Mouse (Mus musculus) common myeloid progenitor, adult 5-6 weeks (primary cell): ENCODE data around the gene Cbr4. TPM values are rescaled to one million over a fixed set of nuclear protein-coding genes. Genes with fewer than 3 reads are reported as not detected.
A peak's percentile ranks its signal among the peaks of the same experiment; 100 is the strongest.

Experiments
- ATAC-seq: replicated peaks from 2 replicates; pipeline ENCODE4 v1.8.0; 2016; ENCODE audit warnings: low read depth, mild to moderate bottlenecking, moderate TSS enrichment, inconsistent platforms; ENCODE audit not compliant: poor library complexity, severe bottlenecking
- total RNA-seq: library from RNA; stranded (forward); fragments of 200-1000, 187-1606 nt; gene quantifications from 2 replicates; pipeline ENCODE4 v1.2.3, GENCODE M21; 2017

Gene Cbr4
- total RNA-seq, 1 experiment from 2014 or later, result 47.0 TPM

DNA sequence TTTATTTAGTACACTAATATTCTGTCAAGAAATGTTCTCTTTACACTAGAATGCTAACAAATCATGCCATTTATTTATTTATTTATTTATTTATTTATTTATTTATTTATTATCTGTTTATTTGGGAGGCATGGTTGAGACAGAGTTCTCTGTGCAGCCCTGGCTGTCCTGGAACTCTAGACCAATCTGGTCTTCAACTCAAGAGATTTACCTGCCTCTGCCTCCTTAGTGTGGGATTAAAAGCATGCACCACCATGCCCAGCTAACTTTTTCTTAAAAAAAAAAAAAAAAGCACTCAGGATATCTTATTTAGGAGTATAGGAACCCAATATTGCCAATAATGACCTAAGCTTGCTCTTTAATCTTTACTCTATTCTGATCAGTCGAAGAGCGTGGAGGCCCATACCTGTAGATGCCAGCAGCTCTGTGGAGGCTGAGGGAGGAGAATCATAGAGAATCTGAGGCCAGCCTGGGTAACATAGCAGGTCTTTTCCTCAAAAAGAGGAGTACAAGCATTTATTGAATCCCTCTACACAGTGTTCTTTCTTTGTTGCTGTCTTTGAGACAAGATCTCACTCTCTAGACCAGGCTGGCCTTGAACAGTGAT lies 508 bp upstream of the Cbr4 start:
- ATAC-seq, result no peak

DNA sequence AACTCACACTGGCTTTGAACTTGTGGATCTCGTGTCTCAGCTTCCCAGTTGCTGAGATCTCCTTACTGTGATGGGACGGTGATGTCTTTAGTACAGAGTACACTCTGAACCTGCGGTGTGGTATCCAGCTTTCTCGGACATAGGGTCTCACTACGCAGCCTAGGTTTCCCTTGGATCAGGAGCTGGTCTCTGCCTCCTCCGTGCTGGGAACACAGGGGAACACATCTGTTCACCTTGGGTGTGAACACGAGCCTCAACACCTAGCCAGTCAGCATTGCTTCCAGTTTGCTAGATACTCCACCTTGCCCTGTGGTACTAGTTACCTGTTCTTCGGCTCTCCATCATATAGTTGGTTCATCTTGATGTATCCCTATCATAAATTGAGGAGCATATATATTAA lies 1.1 kb downstream of the Cbr4 start:
- no peak for ATAC-seq

DNA sequence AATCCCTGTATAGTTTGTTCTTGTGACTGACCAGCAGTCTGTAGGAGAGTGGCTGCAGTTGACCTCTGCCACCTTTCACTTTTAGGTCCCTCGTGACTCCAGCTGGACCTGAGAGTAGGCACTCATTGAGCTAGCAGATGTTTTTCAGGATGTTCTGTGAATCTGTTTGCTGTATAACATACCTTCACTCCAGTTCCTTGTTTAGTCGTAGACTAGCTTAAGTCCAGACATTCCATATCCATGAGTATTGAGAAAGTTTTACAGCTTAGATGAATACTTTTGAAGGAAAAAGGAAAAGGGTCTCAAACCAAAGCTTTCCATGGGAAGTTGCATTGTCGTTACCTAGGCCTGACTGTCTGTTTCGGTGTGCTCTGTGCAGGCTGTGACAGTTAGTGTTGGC lies 9.6 kb downstream of the Cbr4 start:
- ATAC-seq, result no peak

DNA sequence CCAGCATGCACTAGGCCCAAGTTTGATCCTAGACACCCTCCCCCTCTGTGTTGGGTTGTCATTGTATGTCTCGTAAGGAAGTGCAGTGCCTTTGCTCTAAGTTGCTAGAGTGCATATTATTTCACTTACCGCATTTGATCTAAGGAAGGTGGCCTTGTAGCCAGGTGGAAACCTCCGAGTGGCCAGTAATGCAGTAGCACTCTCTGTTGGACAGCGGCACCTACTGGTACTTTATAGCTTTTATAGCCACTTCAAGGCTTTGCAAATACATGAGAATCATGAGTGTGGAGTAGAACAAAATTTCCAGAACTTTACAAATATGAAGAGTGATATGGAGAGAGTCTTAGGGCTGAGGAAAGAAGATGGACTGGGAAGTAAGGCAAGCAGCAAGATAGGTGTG lies 11.5 kb downstream of the Cbr4 start:
- ATAC-seq, result 0 out of 2 replicates have a peak, but pooled peaks have one; percentile 45

DNA sequence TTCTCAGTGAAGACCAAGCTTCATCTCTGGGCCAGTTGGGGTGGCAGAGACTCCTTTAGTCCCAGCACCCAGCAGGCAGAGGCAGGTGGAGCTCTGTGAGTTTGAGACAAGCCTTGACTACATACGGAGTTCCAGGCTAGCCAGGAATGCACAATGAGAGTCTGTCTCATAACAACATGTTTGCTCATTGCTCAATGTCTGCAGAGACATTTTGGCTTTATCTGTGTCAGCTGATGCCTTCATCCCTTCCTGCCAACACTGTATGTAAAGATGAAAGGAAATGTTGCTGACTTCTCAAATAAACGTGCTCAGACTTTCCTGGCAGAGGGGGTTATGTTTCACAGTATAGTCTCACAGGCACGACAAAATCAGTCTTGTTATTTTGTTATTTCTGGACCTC lies 13.4 kb downstream of the Cbr4 start:
- no peak for ATAC-seq

DNA sequence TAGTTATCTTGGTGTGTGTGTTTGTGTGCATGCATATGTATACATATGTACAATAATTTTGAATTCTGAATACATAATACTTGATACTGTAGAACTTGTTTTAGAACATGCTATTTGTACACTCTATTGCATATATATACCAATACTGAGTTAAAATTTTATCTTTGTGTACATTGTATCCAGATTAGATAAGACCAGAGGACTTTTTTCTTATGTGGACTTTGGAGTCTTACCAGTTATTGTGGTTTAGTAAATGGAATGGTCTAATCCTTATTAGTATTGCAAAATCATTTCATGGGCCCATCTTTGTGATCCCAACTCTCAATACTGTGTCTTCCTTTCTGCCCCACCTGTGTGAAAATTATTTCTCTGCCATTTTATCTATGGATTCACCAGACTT lies 14.7 kb downstream of the Cbr4 start:
- ATAC-seq, result no peak

DNA sequence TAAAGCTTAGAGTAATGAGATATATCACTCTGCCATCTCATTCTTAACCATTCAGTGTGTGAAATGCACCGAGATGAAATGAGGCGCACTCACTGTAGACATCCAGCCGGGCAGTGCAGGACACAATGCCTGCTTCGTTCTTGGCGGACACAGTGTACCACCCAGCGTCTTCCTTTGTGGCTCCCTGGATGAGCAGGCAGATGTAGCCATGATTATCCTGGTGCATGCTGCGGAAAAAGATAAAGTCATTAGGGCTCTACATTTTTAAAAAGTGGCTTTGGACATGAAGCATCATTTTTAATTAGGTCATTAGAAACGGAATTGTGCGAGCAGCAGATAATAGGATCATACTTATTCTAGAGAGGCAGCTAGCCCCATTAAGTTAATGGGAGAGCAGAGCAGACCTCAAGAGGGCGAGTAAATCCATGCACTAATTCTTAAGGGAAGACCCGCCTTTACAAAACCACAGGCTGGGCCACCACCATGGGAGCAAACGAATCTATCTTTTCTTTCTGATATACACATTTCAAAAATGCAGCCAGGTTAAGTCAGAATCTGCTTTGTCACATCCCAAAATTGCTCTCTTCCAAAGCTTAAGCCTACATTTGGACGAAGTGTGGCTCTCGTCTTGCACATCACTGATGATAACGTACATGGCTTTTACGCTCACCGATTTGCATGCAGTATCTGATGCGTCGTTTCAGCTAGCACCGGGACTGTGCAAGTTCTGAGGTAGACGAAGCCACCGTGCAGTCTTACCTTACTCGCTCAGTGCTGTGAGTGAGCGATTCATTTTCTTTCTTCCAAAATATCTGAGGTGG lies 27.8 kb downstream of the Cbr4 start:
- ATAC-seq, result no peak

DNA sequence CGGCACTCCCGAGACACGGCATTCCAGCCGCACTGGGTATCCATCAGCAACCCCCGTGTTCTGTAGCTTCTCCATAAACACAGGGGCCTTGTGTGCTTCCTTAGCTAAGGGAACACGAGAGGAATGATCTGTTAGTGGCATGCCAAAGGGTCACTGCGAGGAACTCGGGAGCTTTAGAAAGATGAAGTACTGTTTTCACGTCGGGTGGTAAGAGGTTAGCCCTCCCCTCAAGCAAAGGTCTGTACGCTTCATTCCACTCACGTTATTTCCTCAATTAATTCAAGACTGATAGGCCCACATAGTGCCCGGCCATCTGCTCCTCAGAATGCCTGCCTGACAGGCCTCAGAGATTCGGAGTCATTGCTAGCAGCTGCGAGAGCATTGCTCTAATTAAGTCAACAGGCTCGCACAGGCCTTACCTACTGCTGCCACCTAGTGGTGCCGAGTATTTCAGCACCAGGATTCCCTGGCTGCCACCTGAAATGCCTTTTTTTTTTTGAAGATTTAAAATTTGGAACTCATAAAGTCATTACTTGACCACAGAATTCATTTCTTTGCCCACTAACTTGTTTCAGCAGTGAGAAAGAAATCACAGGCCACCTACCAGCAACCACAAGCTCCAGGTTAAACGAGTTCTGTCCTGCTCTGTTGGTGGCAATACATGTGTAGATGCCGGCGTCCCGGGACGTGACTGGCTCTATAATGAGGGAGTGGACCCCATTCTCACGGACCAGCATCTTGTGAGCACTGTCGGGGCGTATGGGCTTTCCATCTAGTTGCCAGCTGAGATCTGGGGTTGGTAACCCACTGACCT lies 28.6 kb downstream of the Cbr4 start:
- peak; percentile 83 for ATAC-seq

DNA sequence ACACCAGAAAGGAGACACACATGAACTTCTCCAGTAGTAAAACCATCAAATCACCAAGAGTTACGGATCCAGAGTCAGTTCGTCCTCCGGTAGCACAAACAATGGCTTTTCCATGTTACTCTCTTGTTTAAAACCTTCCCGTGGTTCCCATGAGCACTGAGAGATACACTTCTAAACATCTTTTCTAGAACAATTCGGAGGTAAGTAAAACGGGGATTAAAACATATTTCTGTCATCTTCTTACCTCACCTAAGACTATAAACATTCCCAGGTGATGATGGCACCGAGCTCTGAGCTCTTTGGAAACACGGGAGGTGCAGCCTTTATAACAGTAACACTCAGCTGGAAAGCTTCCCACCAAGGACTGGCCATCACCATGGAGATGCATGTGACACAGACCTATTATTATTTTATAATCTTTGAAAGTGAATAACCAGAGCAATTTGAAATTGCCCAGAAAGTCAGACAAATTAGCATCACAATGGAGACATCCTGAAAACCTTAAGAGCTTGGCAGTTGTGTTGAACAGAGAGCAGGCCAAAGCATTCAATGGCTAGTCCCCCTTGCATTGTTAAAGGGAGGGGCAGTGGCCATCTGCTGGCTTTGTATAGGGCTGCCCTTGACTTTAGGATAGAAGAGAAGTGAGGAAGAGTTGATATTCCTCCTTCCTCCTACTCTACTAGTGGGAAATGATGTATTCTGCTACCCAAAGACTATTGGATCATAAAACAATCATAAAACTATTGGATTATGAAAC lies 29.4 kb downstream of the Cbr4 start:
- ATAC-seq, result no peak

DNA sequence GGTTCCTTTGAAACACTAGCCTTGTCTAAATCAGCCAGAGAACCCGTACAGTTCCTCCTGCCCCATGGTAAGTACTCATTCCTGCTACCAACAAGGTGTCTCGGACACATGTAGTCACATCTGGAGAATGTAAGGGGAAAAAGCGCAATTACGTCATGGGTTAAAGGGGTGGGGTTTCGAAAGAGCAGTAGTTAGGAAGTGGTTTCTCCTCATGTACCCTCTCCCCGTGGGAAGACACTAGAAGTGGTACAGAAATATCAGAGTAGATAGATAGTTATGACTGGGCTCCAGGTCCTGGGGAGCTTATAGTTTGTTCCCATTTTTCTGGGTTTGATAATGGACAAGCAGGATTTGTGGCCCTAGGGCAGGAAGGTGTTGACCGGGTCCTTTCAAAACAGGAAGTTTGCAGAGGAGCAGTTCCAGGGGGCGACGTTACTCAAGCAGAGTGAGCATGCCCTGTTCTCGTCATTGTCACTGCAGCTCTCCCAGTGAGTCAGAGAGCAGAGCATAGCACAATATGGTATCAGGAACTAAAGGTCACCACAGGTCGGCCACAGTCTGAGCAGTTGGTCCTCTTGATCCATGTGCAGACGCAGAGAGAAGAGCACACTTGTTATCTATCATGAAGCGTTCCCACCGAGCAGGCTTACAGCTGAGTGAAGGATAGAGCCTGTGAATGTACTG lies 30.1 kb downstream of the Cbr4 start:
- ATAC-seq, result peak; percentile 82

DNA sequence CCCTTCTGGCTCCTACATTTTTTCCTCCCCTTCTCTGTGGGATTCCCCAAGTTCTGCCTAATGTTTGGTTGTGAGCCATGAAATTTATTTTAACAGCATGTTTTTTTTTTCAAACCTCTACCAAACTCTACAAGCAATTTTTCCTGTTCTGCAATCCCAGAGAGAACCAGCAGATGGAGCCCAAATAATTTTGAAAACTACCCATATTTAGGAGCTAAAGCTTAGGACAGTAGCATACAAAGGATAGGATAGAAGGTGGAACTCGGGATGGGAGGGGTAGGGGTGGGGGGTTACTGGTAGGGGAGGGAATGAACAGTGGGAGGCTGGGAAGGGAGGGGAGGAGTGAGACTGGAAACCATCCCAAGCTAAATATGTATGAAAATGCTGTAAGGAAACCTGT lies 34.6 kb downstream of the Cbr4 start:
- ATAC-seq, result no peak

DNA sequence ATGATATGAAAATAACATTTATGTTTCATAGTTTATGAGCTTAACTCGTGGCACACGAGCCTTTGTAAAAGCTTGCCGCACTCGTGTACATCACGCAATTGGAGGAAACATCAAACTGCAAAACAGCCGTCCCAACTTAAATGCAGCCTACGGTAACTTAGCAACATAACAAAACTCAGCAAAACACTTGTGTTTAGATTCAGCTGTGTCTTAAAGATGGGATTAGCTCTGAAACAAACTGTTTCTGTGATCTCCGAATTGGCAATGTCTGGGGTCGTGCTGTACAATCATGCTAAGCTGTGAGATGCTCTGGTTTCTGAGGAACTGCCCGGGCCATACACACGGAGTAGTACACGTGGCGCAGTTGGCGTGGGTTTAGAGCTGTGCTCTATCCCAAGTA lies 39.5 kb downstream of the Cbr4 start:
- ATAC-seq, result no peak

DNA sequence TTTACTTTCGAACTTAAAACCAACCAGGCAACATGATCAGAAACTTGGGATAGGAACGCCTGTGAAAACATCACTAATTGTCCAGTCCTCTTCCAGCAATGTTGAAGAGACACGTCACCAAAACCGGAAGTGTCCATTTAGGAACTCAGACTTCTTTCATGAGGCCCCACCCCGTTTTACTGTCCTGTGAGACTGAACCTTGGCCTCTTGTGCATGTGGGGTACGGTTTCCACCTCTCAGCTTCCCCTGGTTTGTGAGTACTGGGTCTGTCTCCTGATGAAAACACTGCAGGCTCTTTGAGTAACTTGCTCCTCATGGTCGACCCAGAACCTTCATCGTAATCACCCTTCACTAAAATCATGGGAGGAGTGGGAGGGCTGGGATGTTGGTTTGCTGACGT lies 40.7 kb downstream of the Cbr4 start:
- no peak for ATAC-seq

DNA sequence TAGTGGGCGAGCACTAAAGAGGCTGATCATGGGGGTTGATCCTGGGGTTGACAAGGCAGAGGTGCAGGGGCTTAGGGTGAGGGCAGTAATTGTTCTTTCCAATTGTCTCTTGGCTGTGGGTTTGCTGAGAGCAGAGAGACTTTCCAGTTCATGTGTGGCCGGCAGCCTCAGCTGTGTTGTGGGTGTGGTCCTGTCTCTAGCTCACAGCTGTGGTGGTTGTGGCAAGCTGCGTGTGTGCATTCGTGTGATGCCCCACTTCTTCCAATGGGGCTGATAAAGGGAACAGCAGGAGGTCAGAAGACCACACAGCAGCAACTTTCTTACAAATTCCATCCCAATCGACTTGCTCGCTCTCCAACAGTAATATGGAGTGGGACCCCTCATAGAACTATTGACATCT lies 41.1 kb downstream of the Cbr4 start:
- ATAC-seq, result peak; percentile 39; the same call in 1 of the 2 replicates

DNA sequence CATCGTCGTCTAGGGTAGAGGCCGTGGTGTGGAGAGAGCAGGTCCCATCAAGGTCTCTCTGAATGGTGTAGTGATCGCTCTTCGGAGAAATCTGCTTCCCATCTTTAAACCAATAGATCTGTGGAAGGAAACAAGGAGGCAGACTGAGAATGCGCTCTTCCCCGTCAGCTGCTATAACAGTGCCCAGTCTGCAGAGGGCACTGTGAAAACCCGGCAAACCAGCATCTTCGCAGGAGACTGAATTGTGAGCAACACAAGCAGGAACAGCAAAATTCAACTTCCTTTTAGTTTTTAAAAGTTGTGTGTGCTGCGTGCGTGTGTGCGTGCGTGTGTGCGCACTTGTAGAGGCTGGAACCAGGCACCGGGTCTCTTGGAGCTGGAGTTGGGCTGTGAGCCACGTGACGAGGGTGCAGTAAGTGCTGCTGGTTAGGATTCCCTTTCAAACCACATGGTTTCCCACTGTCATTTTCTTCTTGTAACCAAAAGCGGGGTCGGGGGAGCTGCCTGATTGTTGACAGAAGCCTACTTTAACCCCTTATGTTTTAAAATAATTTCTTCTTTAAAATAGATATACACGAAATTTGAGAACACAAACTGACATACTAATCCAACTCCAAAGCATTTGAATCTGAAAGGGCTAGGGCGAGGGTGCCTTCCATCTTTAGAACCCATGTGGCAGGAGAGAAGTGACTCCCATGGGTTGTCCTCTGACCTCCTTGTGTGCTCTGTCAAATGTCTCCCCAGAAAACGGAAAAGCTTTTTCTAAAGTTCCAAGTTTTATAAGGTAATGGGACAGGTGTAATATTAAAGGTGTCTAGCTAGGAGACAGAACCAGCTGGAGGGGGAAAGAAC lies 44.6 kb downstream of the Cbr4 start:
- ATAC-seq, result peak; percentile 39; the same call in 1 of the 2 replicates

DNA sequence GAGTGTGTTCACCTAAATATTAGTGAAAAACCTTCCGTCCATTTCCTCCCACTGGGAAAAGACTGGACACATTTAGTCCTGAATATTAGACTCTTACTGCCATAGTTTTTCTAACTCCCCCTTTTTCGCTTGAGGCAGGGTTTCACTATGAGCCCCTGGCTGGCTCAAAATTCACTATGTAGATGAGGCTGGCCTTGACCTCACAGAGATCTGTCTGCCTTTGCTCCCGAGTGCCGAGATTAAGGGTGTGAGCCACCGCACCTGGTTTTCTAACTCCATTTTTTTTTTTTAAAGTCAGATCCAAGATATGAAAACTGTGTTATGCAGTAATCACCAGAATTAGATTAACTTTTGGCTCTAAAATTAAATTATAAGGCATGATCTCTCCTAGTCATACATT lies 45.3 kb downstream of the Cbr4 start:
- ATAC-seq, result no peak

DNA sequence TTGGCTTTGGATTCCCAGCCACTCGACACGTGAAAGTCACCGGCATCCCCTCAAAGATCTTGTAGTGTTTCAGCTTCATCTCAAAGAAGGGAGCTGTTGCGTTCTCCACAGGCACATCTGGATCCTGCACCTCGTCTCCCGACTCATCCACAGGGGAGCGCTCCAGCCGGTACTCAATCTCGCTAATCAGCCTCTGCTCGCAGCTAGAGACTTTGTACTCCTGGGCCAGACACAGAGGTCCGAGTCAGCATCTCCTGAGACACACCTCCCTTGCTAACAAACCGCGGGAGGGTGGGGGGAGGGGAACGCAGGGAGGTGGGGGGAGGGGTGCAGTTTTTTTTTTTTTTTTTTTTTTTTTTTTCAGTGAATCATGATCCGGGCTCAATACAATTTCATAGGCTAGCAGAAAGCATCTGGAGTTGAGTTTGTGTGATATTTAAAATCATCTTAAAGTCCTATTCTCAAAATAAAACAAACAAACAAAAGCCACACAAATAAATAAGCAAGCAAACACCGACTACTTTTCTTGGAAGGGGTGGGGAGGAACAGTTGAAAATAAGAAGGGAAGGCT lies 45.9 kb downstream of the Cbr4 start:
- ATAC-seq, result no peak

DNA sequence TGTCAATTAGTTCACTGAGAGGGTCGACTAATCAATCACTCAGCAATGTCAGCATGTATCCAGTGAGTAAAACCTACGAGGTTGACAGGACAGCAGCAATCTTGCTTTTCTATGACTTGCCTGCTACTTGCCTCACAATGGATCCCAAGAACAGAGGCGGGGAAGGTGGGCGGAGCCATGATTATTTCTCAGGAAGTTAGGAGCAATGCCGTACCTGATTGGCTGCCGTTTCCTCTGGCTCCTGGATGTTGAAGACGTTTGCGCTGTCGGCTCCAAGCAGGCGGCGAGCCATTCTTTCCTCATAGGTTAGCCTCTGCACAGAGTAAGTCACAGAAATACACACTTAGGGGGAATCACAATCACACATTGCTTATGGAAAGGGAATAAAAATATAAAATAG lies 47.9 kb downstream of the Cbr4 start:
- no peak for ATAC-seq

DNA sequence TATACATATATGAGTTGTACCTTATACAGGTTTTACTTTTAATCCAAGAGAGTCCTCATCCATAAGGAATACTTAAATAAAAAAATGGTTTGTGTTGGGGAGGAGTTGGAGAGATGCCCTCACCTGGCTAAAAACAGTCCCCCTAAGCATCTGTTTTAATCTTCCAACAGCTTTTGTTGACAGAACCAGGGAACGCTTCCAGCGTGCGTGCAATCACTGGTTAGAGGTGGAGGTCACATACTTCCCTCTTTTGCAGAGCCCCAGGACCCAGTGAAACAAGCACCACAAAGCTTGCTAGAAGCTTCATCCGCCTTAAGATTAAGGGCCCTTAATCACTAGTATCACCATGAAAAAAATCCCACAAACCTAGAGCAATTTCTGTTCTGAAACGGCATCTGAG lies 49.9 kb downstream of the Cbr4 start:
- ATAC-seq, result no peak
